Comparison of ENCODE assay signal across 17 mouse cellular contexts in the genomic region with DNA sequence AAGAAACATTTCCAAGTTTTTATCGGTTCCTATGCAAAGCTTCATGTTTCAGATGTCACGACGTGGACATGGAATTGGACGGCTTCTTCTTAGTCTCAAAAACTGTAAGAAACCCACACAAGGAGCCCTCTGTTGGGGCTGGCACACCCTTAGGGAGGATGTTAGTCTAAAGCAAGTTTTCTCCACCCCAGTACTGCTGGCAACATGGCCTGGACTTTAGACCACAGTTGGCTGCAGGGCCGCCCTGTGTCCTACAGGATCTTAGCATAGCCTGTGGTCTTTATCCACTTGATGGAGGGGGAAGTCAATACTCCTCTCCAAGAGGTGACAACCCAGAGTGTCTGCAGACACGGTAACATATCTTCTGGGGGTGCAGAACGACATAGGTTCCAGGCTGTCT.
"Had no signal": no experiment of that assay in that cellular context is flagged by ENCODE, and none has a peak within 500 bp of the region (broad histone marks: within the 10 kb centered on the region; RNA-seq: fewer than 3 reads in every experiment).

No protein-coding gene starts in this region.

- H3K9me3 ChIP-seq: liver, embryonic 13.5 days; megakaryocyte, embryonic 14.5 days; midbrain, embryonic 10.5 days; midbrain, embryonic 13.5 days had no signal

- DNase-seq: kidney, adult 2 months; kidney, postnatal 36 days; left cerebral cortex, postnatal 4 days; liver; liver, embryonic 13.5 days; lung, adult 2 months; lung, postnatal 36 days; thymus, adult 2 months; thymus, postnatal 25 days had no signal

- H3K27ac ChIP-seq: hindbrain, postnatal 0 days; liver, embryonic 13.5 days; midbrain, embryonic 13.5 days had no signal

- H3K9ac ChIP-seq: liver, embryonic 13.5 days; midbrain, embryonic 13.5 days had no signal

- H3K36me3 ChIP-seq: liver, embryonic 13.5 days; midbrain, embryonic 10.5 days; midbrain, embryonic 13.5 days had no signal

- ATAC-seq: hindbrain, postnatal 0 days; inflammation-experienced regulatory T-cells, adult 6 months; lung, postnatal 0 days; midbrain, embryonic 13.5 days; midbrain, embryonic 16.5 days had no signal

- H3K27me3 ChIP-seq: liver, embryonic 13.5 days; midbrain, embryonic 13.5 days had no signal

- H3K4me2 ChIP-seq: liver, embryonic 13.5 days; midbrain, embryonic 13.5 days had no signal

- H3K4me1 ChIP-seq: liver, embryonic 13.5 days; megakaryocyte, embryonic 14.5 days had no signal

- H3K4me3 ChIP-seq: liver, embryonic 13.5 days; megakaryocyte, embryonic 14.5 days; midbrain, embryonic 10.5 days; midbrain, embryonic 13.5 days; myocyte had no signal
